Mouse (Mus musculus): ENCODE measurements around the gene Ctdnep1.

DNA sequence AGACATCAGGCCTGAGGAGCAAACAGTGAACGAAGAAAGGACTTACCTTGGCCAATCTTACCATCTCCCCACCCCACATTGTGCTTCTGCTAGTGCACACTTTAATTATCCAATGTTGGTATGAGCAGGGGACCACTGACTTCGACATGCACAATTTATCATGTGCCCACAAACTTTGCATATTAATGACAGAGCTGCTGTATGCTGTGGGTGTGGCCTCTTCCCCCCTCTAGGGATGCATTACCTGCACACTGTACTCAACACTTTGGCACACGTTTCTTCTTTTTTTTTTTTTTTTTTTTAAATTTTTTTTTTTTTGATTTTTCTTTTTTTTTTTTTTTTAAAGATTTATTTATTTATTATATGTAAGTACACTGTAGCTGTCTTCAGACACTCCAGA, 10.2 kb upstream of the Ctdnep1 start:
- no peak for TF ChIP-seq CTCF (IDR thresholded peaks at IDR 0.05; ENCODE audit: extremely low read depth, insufficient read depth, low read length)
- no peak for TF ChIP-seq POLR2A (IDR thresholded peaks at IDR 0.05; ENCODE audit: extremely low read depth, insufficient read depth, low read length)

All from cortical plate, adult 2 months (tissue).